Mouse (Mus musculus): ENCODE results near the gene Zmynd15.

GRCm38 (mm10) chr11:70502018-70502417 is 42.8 kb downstream of the Zmynd15 start:
- TF ChIP-seq POLR2A (IDR thresholded peaks at IDR 0.05; ENCODE audit: low read depth, low read length) (no peak), CTCF (IDR thresholded peaks at IDR 0.05; ENCODE audit: borderline replicate concordance, insufficient read depth, low read length) (no peak)
